Mouse (Mus musculus): ENCODE measurements around the gene Ttc7b. TPM values are rescaled to one million over a fixed set of nuclear protein-coding genes. Genes with fewer than 3 reads are reported as not detected.

The Ttc7b gene
- polyA plus RNA-seq, 1 experiment from 2014 or later: 4.3 TPM

GRCm38 (mm10) chr12:100300446-100300845, 220.2 kb downstream of the Ttc7b start:
- Histone ChIP-seq H3K4me2 (no peak overlapping the region), H3K36me3 (peaks cover 17% of the 10 kb centered on the region), H3K4me1 (peaks cover 20% of the 10 kb centered on the region; the same call in 1 of the 2 replicates), H3K4me3 (replicated peaks) (no peak overlapping the region), H3K9me3 (replicated peaks) (no peaks in the 10 kb centered on the region), H3K27me3 (no peaks in the 10 kb centered on the region), H3K9ac (no peak overlapping the region), H3K27ac (no peak overlapping the region)
- 90% methylated on average over 5 of the region's 5 CpGs for WGBS
- ATAC-seq (replicated peaks; ENCODE audit: low FRiP score): no peak

- ATAC-seq (replicated peaks; ENCODE audit: low FRiP score): peak; percentile 47; the same call in 1 of the 2 replicates
- WGBS: 33% methylated on average over 8 of the region's 8 CpGs
- peaks cover 17% of the 10 kb centered on the region for H3K36me3 ChIP-seq
- no peaks in the 10 kb centered on the region for H3K27me3 ChIP-seq
- H3K4me1 ChIP-seq: peaks cover 18% of the 10 kb centered on the region; the same call in 1 of the 2 replicates
- no peak overlapping the region for H3K4me2 ChIP-seq
- H3K4me3 ChIP-seq (replicated peaks): no peak overlapping the region
- no peaks in the 10 kb centered on the region for H3K9me3 ChIP-seq (replicated peaks)
- no peak overlapping the region for H3K9ac ChIP-seq
- H3K27ac ChIP-seq: peak overlapping the region; percentile 54; the same call in 1 of the 2 replicates
Observed at GRCm38 (mm10) chr12:100299322-100299726, 221.3 kb downstream of the Ttc7b start.

- Histone ChIP-seq H3K27ac (peak overlapping the region; percentile 54; the same call in 1 of the 2 replicates), H3K4me3 (replicated peaks) (no peak overlapping the region), H3K4me2 (no peak overlapping the region), H3K9me3 (replicated peaks) (no peaks in the 10 kb centered on the region), H3K36me3 (peaks cover 17% of the 10 kb centered on the region), H3K27me3 (no peaks in the 10 kb centered on the region), H3K4me1 (peaks cover 18% of the 10 kb centered on the region; the same call in 1 of the 2 replicates), H3K9ac (no peak overlapping the region)
- ATAC-seq (replicated peaks; ENCODE audit: low FRiP score): peak; percentile 38; the same call in 1 of the 2 replicates
- WGBS: 76% methylated on average over 2 of the region's 2 CpGs
Observed at GRCm38 (mm10) chr12:100298788-100299187, 221.8 kb downstream of the Ttc7b start.

DNA sequence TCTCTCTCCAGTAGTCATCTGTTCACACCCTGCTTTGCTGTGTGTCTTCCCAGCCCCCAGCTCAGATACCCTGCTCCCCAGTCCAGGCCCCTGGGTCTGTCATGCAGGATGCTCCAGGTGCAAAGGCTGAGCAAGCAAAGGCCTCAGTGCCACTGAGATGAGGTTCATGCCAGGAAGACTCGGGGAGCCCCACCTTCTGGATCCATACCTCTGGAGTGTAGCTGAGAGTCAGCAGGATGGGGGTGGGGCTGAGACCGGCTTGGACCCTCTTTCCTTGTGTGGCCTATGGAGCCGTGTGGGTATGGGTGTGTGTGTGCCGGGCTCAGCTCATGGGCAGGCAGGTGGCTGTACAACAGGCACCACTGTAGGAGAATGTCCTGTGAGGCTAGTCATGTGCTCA, 222.7 kb downstream of the Ttc7b start:
- H3K9ac ChIP-seq: no peak overlapping the region
- no peak overlapping the region for H3K4me3 ChIP-seq (replicated peaks)
- H3K4me1 ChIP-seq: peaks cover 18% of the 10 kb centered on the region; the same call in 1 of the 2 replicates
- no peaks in the 10 kb centered on the region for H3K9me3 ChIP-seq (replicated peaks)
- H3K36me3 ChIP-seq: peaks cover 17% of the 10 kb centered on the region
- no peak overlapping the region for H3K27ac ChIP-seq
- H3K4me2 ChIP-seq: no peak overlapping the region
- ATAC-seq (replicated peaks; ENCODE audit: low FRiP score): no peak
- H3K27me3 ChIP-seq: no peaks in the 10 kb centered on the region
- WGBS: 91% methylated on average over 4 of the region's 4 CpGs

DNA sequence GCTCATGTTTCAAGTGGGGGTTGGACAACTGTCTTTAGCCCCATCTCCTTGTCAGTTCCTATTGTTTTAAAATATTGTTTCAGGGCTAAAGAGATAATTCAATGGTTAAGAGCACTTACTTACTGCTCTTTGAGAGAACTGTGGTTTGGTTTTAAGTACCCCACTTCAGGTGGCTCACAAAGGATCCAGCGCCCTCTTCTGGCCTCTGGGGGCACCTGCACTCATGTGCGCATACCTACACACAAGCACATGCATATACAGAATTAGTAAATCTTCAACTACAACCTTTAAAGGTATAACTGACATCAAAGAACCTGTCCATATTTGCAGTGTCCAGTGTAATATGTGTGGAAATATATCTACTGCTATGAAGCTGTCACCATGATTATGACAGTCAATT, 226.2 kb downstream of the Ttc7b start:
- Histone ChIP-seq H3K4me1 (peaks cover 32% of the 10 kb centered on the region), H3K4me3 (replicated peaks) (no peak overlapping the region), H3K36me3 (no peaks in the 10 kb centered on the region), H3K27ac (no peak overlapping the region), H3K9me3 (replicated peaks) (no peaks in the 10 kb centered on the region), H3K9ac (no peak overlapping the region), H3K4me2 (no peak overlapping the region), H3K27me3 (no peaks in the 10 kb centered on the region)
- WGBS: 85% methylated on average over 2 of the region's 2 CpGs
- ATAC-seq (replicated peaks; ENCODE audit: low FRiP score): no peak

- no peak for ATAC-seq (replicated peaks; ENCODE audit: low FRiP score)
- no peak overlapping the region for H3K9ac ChIP-seq
- H3K36me3 ChIP-seq: no peaks in the 10 kb centered on the region
- no peaks in the 10 kb centered on the region for H3K27me3 ChIP-seq
- H3K4me2 ChIP-seq: no peak overlapping the region
- no peaks in the 10 kb centered on the region for H3K9me3 ChIP-seq (replicated peaks)
- 84% methylated on average over 9 of the region's 9 CpGs for WGBS
- H3K4me1 ChIP-seq: peaks cover 32% of the 10 kb centered on the region
- H3K4me3 ChIP-seq (replicated peaks): no peak overlapping the region
- H3K27ac ChIP-seq: no peak overlapping the region
Observed at GRCm38 (mm10) chr12:100293956-100294355, 226.7 kb downstream of the Ttc7b start.

DNA sequence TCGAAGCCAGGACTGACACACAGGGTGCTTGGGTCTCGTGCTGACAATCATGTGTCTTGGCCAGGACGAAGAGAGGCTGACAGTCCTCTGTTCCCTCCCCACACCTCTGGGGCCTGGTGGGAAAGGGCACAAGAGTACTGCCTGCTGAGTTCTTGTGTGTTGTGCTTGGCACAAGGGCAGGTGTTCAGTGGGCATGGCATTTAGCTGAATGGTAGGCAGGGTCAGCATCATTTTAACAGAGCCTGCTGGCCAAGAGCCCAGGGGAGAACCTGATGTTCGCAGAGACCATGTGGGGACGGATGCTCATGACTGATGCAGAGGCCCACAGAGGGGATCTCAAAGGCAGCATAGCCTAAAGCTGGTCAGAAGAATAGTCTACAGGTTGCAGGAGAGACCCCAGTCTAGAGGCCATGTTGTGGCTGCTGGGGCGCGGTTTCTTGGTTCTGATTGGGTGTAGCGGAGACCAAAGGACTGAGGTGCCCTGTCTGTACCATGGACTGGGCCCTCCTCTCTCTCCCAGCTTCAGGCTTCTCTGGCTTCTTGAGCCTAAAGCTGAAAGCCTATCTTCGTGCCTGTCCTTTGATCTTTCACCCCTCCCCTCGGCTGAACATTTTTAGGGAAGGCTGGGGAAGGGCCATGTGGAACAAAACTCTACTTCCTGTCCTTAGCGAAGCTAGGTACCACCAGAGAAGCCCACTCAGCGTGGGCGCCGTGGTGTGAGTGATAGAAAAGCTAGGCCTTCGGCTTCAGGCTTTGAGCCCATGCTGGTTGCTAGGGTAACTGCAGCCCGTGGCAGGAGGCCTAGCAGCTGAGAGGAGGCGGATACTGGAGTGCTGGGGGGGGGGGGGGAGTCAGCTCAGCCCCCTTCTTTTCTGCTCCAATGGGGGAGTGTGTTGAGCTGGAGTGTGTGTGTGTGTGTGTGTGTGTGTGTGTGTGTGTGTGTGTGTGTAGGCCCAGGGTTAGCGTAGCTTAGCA, 229.6 kb downstream of the Ttc7b start:
- Histone ChIP-seq H3K4me3 (replicated peaks) (no peak overlapping the region), H3K9me3 (replicated peaks) (no peaks in the 10 kb centered on the region), H3K9ac (no peak overlapping the region), H3K4me1 (peaks cover 34% of the 10 kb centered on the region), H3K36me3 (no peaks in the 10 kb centered on the region), H3K27ac (peak overlapping the region; percentile 41; the same call in 1 of the 2 replicates), H3K4me2 (no peak overlapping the region), H3K27me3 (no peaks in the 10 kb centered on the region)
- ATAC-seq (replicated peaks; ENCODE audit: low FRiP score): peak; percentile 68
- 44% methylated on average over 18 of the region's 18 CpGs for WGBS

DNA sequence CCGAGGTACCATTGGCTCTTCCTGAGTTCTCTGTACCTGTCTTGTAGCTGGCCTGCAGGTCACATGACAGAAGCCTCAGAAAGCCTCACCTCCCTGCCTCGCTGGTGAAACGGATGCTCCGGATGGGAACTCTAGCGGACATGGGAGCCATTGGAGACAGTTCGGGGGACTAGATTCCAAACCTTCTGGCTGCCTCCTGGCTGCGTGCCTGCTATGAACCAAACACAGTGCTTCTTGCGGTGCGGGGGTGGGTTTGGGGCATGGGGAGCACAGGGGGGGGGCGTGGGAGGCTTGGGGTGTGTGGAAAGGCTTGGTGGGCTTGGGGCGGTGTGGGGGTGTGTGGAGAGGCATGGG, 230.5 kb downstream of the Ttc7b start:
- H3K27me3 ChIP-seq: no peaks in the 10 kb centered on the region
- 46% methylated on average over 11 of the region's 11 CpGs for WGBS
- peak overlapping the region; percentile 23; the same call in 1 of the 2 replicates for H3K4me2 ChIP-seq
- ATAC-seq (replicated peaks; ENCODE audit: low FRiP score): no peak
- H3K9me3 ChIP-seq (replicated peaks): no peaks in the 10 kb centered on the region
- peaks cover 34% of the 10 kb centered on the region for H3K4me1 ChIP-seq
- peak overlapping the region; percentile 82 for H3K27ac ChIP-seq
- no peak overlapping the region for H3K9ac ChIP-seq
- H3K4me3 ChIP-seq (replicated peaks): no peak overlapping the region
- no peaks in the 10 kb centered on the region for H3K36me3 ChIP-seq

DNA sequence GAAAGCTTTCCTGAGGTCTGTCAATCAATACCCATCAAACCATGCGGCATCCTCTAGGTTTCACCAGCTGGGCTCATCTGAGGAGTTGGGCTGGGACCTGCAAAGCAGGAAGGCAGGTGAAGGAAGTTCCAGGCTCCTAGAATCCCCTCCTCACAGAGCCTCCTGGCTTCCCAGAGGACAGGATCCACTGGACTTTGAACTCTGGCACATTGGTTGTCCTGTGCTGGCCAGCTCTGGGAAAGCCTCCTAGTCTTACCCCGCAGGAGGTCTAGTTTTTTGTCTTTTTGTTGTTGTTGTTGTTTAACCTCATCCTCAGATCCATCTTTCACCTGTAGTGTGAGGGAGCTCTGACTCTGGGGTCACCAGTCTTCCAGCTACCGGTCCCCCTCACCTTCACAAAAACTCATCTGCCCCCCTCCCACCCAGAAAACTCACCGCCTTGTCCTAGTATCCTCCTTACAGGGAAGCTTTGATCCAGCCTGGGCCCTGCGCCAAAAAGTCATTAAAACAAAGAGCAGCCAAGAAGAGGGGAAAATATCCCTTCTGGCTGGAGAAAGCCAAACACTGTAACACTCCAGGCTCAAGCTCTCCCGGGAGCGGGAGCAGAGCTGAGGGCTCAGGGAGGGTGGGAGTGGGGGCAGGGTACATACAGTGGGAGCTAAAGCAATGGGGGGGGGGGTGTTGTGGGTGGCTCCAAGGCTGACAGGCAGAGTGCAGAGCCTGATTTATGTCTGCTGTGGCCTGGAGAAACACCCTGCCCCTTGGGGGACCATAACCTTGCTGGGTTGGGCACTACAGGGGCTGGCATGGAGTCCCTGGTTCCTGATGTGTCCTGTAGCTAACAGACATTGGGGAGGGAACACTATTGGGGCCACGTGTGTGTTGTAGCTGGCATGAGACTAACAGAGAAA, 231.1 kb downstream of the Ttc7b start:
- peak overlapping the region; percentile 23; the same call in 1 of the 2 replicates for H3K4me2 ChIP-seq

GRCm38 (mm10) chr12:100288018-100288417, 232.6 kb downstream of the Ttc7b start:
- Histone ChIP-seq H3K27me3 (no peaks in the 10 kb centered on the region), H3K9ac (no peak overlapping the region), H3K4me3 (replicated peaks) (no peak overlapping the region), H3K4me2 (no peak overlapping the region), H3K36me3 (no peaks in the 10 kb centered on the region), H3K4me1 (peaks cover 34% of the 10 kb centered on the region), H3K27ac (no peak overlapping the region), H3K9me3 (replicated peaks) (no peaks in the 10 kb centered on the region)
- ATAC-seq (replicated peaks; ENCODE audit: low FRiP score): no peak
- 71% methylated on average over 5 of the region's 5 CpGs for WGBS

More for the DNA sequence above, 231.1 kb downstream of the Ttc7b start:
- no peaks in the 10 kb centered on the region for H3K36me3 ChIP-seq
- peak; percentile 80 for ATAC-seq (replicated peaks; ENCODE audit: low FRiP score)
- peak overlapping the region; percentile 82 for H3K27ac ChIP-seq
- WGBS: 15% methylated on average over 8 of the region's 8 CpGs
- H3K9me3 ChIP-seq (replicated peaks): no peaks in the 10 kb centered on the region
- H3K4me3 ChIP-seq (replicated peaks): no peak overlapping the region
- H3K4me1 ChIP-seq: peaks cover 34% of the 10 kb centered on the region
- no peak overlapping the region for H3K9ac ChIP-seq
- no peaks in the 10 kb centered on the region for H3K27me3 ChIP-seq

DNA sequence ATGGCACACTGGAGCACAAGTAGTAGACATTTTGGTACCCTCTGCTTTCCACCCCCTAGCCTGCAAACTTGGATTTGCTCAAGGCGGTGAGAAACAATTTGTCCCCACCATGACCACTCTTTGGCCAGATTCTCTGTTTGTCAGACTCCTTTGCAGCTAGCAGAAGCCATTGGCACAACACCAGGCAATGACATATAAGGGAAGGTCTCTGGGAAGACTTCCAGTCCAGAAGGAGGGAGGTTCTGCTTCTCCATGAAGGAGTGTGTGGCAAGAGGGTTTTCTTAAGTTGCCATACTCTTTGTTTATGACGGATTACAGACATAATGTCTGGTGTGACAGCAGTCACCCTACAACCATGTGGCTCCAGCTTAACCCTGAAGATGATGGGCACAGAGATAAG, 233.1 kb downstream of the Ttc7b start:
- Histone ChIP-seq H3K4me1 (peaks cover 35% of the 10 kb centered on the region), H3K9me3 (replicated peaks) (no peaks in the 10 kb centered on the region), H3K27me3 (no peaks in the 10 kb centered on the region), H3K36me3 (no peaks in the 10 kb centered on the region), H3K4me3 (replicated peaks) (no peak overlapping the region), H3K4me2 (no peak overlapping the region), H3K27ac (no peak overlapping the region), H3K9ac (no peak overlapping the region)
- no peak for ATAC-seq (replicated peaks; ENCODE audit: low FRiP score)
- WGBS: 97% methylated on average over 2 of the region's 2 CpGs
